Comparison of ENCODE assay signal across 14 mouse cellular contexts in the genomic region with DNA sequence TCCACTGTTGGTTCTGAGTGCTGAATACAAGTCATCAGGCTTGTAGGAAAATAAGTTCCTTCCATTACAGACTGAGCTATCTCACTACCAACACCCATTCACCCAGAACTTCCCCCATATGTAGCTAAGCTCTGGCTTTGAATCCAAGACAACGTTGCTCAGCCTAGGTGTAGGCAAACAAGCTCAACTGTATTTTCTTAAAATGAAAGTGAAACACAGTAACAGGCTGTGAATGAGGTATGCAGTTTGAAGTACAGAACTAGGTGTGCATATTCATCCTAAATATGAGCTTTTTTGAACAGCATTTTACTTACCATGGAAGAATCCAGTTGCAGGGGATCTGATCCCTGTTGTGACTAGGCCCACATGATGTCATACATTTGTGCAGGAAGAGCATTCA.
"Had no signal": no experiment of that assay in that cellular context is flagged by ENCODE, and none has a peak within 500 bp of the region (broad histone marks: within the 10 kb centered on the region; RNA-seq: fewer than 3 reads in every experiment).

No protein-coding gene starts in this region.

- H3K9ac ChIP-seq: lung, embryonic 14.5 days; midbrain, embryonic 12.5 days; neural tube, embryonic 12.5 days; stomach, embryonic 15.5 days had no signal

- H3K4me3 ChIP-seq: midbrain, embryonic 10.5 days; midbrain, embryonic 12.5 days; neural tube, embryonic 12.5 days; stomach, embryonic 15.5 days had no signal

- DNase-seq: lung, adult 18-20 months; lung, embryonic 14.5 days; lung, postnatal 10 days; lung, postnatal 4 days; midbrain, embryonic 14.5 days; right cerebral cortex, postnatal 14 days; thymus, adult 2 months; thymus, postnatal 25 days; thymus, postnatal 4 days had no signal

- H3K27ac ChIP-seq: midbrain, embryonic 10.5 days; midbrain, embryonic 12.5 days; neural tube, embryonic 12.5 days; stomach, embryonic 15.5 days; stomach, postnatal 0 days had no signal

- H3K9me3 ChIP-seq: midbrain, embryonic 10.5 days; midbrain, embryonic 12.5 days; neural tube, embryonic 12.5 days; stomach, embryonic 15.5 days had no signal

- H3K4me2 ChIP-seq: lung, embryonic 14.5 days; midbrain, embryonic 12.5 days; neural tube, embryonic 12.5 days; stomach, embryonic 15.5 days had no signal

- H3K4me1 ChIP-seq: midbrain, embryonic 10.5 days; midbrain, embryonic 12.5 days; neural tube, embryonic 12.5 days; stomach, embryonic 15.5 days had no signal

- H3K27me3 ChIP-seq: midbrain, embryonic 12.5 days; neural tube, embryonic 12.5 days; stomach, embryonic 15.5 days had no signal
